Mouse (Mus musculus) forebrain, postnatal 0 days (tissue): Measurements from ENCODE around the gene Gm5431. TPM values are rescaled to one million over a fixed set of nuclear protein-coding genes. Genes with fewer than 3 reads are reported as not detected.

Experiments used
- ATAC-seq: fragments of 200-750 bp; cut with Nextera tagmentation; 2 replicates; pipeline ENCODE4 v1.8.0; 2017; ENCODE audit warnings: mild to moderate bottlenecking, moderate library complexity
- DNase-seq: peaks from one replicate; pipeline ENCODE4 v3.0.0-alpha.2; 2015
- H3K27ac ChIP-seq: fragments of 300-500 bp; sonication (generic); 2 replicates; pipeline ENCODE4 v1.5.1; 2014; ENCODE audit warnings: low read depth, mild to moderate bottlenecking, antibody characterized with exemption, low read length, moderate library complexity, mixed read lengths
- H3K27me3 ChIP-seq: fragments of 300-500 bp; sonication (generic); 2 replicates; pipeline ENCODE4 v1.6.1; 2014; ENCODE audit warnings: mild to moderate bottlenecking, low read length, mixed read lengths; ENCODE audit not compliant: insufficient read depth
- H3K36me3 ChIP-seq: fragments of 300-500 bp; sonication (generic); 2 replicates; pipeline ENCODE4 v1.6.1; 2014; ENCODE audit warnings: mild to moderate bottlenecking, moderate library complexity; ENCODE audit not compliant: insufficient read depth
- H3K4me1 ChIP-seq: fragments of 300-500 bp; sonication (generic); 2 replicates; pipeline ENCODE4 v1.6.1; 2014; ENCODE audit warnings: antibody characterized with exemption; ENCODE audit not compliant: insufficient read depth
- H3K4me2 ChIP-seq: fragments of 300-500 bp; sonication (generic); 2 replicates; pipeline ENCODE4 v1.6.1; 2014; ENCODE audit warnings: low read depth, mild to moderate bottlenecking, moderate library complexity
- H3K4me3 ChIP-seq: fragments of 300-500 bp; sonication (generic); 2 replicates; pipeline ENCODE4 v1.5.1; 2014; ENCODE audit warnings: low read depth, low read length, mixed read lengths
- H3K9ac ChIP-seq: fragments of 300-500 bp; sonication (generic); 2 replicates; pipeline ENCODE4 v1.6.1; 2014; ENCODE audit warnings: mild to moderate bottlenecking
- H3K9me3 ChIP-seq: fragments of 300-500 bp; sonication (generic); 2 replicates; pipeline ENCODE4 v1.6.1; 2016; ENCODE audit warnings: low read length
- CTCF ChIP-seq: sonication (generic); IDR thresholded peaks from 2 replicates; pipeline ENCODE4 v1.5.1; 2016; ENCODE audit warnings: antibody characterized with exemption, control low read depth, low read depth
- WGBS: fragments of 180-500 bp; shearing (Covaris S2); extraction: QIAGEN DNeasy Blood & Tissue Kit; methylation state at CpG from one replicate; pipeline ENCODE4 v1.1.7; 2014; 5-methylcytosine and 5-hydroxymethylcytosine counted together
- polyA plus RNA-seq: library from polyadenylated mRNA; unstranded; fragments of >200 nt; fragmentation: Nextera tagmentation; extraction: Ambion mirVana; gene quantifications from 2 replicates; pipeline ENCODE4 v1.2.1, GENCODE M21; 2015
- total RNA-seq: library from RNA; depleted of rRNA; stranded (reverse); fragments of >200 nt; gene quantifications from 2 replicates; pipeline ENCODE4 v1.2.3, GENCODE M21; 2014

Gm5431 gene
- total and polyA plus RNA-seq, 2 experiments from 2014 or later = 0.19 to 0.29 TPM

DNA sequence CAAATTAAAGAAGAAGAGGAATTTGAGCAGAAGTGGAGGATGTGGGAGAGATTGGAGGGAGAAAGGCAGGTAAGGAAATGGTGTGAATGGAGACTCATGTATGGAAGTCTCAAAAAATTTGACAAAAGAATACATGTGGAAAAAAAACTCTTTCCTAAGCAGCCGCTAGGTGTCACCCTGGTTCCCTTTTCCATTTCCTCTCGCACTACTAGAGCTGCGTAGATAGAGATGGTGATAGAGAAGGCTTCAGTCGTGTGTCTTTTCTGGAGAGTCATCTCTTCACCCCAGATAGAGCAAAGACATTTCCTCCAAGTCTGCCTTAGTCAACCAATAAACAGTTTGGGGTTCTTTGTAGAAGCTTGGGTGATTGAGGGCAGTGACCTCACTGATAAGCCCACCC is 27.5 kb downstream of the Gm5431 start:
- H3K4me3 ChIP-seq = no peak overlapping the region
- peak; percentile 81 for TF ChIP-seq CTCF
- ATAC-seq = peak; percentile 87
- H3K9me3 ChIP-seq = no peaks in the 10 kb centered on the region
- no peak overlapping the region for H3K9ac ChIP-seq
- WGBS = 1% methylated on average over 4 of the region's 4 CpGs
- H3K4me2 ChIP-seq = no peak overlapping the region
- no peak overlapping the region for H3K27ac ChIP-seq
- no peaks in the 10 kb centered on the region for H3K4me1 ChIP-seq
- H3K36me3 ChIP-seq = no peaks in the 10 kb centered on the region
- peak; percentile 78 for DNase-seq
- H3K27me3 ChIP-seq = no peaks in the 10 kb centered on the region

DNA sequence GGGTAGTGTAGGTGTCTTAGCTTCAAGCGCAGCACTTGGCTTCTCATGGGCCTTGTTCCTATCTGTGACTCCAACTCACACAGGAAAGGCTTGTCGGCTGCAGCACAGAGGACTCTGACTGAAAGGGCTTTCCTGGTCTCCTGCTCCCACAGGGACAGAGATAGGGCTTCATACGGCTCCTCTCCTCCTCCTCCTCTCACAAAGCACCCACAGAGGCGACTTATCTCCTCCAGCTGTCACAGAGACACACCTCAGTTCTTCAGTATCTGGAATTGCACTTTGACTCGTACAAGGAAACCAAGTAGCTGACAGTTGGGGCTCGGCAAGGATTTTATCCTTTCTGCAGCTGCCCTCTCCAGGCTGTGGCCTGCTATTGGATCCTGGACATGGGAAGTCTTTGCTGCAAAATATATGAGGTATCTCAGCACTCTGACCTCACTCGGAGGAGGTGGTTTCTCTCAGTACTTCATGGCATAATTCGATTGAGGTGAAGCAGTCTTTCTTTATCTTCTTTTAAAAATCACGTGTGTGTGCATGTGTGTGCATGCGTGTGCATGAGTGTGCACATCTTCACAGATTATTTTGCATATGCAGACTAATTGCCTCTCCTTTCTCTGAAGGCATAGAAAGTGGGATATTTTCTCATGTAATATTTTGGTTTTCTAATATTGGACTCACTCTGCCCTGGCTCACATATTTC is 28.3 kb downstream of the Gm5431 start:
- no peaks in the 10 kb centered on the region for H3K9me3 ChIP-seq
- DNase-seq (no peak), ATAC-seq (no peak)
- H3K27ac ChIP-seq = no peak overlapping the region
- no peaks in the 10 kb centered on the region for H3K36me3 ChIP-seq
- H3K9ac ChIP-seq = no peak overlapping the region
- no peak overlapping the region for H3K4me2 ChIP-seq
- no peaks in the 10 kb centered on the region for H3K27me3 ChIP-seq
- WGBS = 76% methylated on average over 10 of the region's 10 CpGs
- no peak for TF ChIP-seq CTCF
- no peaks in the 10 kb centered on the region for H3K4me1 ChIP-seq
- H3K4me3 ChIP-seq = no peak overlapping the region

GRCm38 (mm10) chr11:48872695-48873300 is 29.2 kb downstream of the Gm5431 start:
- Histone ChIP-seq H3K4me1 (no peaks in the 10 kb centered on the region), H3K4me3 (no peak overlapping the region), H3K27ac (no peak overlapping the region; the same call in 1 of the 2 replicates), H3K4me2 (no peak overlapping the region), H3K9ac (no peak overlapping the region), H3K9me3 (no peaks in the 10 kb centered on the region), H3K36me3 (no peaks in the 10 kb centered on the region), H3K27me3 (no peaks in the 10 kb centered on the region)
- 83% methylated on average over 7 of the region's 7 CpGs for WGBS
- no peak for ATAC-seq
- DNase-seq = no peak
- no peak for TF ChIP-seq CTCF

- peak overlapping the region; percentile 68 for H3K4me2 ChIP-seq
- H3K27me3 ChIP-seq = no peaks in the 10 kb centered on the region
- H3K36me3 ChIP-seq = no peaks in the 10 kb centered on the region
- peak overlapping the region; percentile 29; the same call in 1 of the 2 replicates for H3K27ac ChIP-seq
- no peaks in the 10 kb centered on the region for H3K4me1 ChIP-seq
- TF ChIP-seq CTCF = no peak
- H3K9ac ChIP-seq = peak overlapping the region; percentile 55
- peak; percentile 39 for ATAC-seq
- 10% methylated on average over 17 of the region's 17 CpGs for WGBS
- H3K4me3 ChIP-seq = peak overlapping the region; percentile 39
- no peaks in the 10 kb centered on the region for H3K9me3 ChIP-seq
- DNase-seq = no peak
Measured at GRCm38 (mm10) chr11:48871817-48872541, 30.0 kb downstream of the Gm5431 start.

DNA sequence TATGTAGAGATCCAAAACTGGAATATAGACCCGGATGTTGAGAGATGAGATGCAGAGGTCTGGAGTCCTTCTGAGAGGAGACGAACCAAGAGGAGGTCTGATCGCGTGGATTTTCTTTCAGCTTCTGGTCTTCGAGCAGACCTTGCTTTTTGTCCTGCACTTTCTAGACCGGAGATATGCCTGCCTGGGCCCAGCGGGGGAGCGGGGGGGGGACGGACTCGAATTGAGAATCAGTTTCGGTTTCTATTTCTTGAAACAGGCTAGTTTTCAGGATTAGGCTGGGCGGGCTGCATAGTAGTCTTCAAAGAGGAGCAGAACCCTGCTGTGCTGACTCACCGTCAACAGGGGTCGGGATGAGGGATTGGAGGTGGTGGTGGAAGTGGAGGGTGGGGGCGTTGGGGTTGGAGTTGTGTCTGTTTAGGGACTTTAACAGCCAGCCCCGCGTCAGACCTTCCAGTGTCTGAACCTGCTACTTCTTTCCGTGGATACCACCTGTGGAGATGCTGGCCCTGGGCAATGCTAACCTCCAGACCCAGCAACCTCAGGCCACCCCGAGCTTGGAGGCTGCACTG is 30.7 kb downstream of the Gm5431 start, which contains the start of gene Irgm1:
TSS of gene Irgm1 (minus strand) at position 483 of the 572 bp plus-strand sequence.
- peak; percentile 41 for DNase-seq
- WGBS = 2% methylated on average over 19 of the region's 19 CpGs
- TF ChIP-seq CTCF = no peak; the same call in 1 of the 2 replicates
- H3K27ac ChIP-seq = peak within 1 kb of the TSS; percentile 29; the same call in 1 of the 2 replicates
- H3K4me2 ChIP-seq = peak within 1 kb of the TSS; percentile 68
- H3K4me1 ChIP-seq = no peaks in the 10 kb centered on the region
- H3K4me3 ChIP-seq = peak within 1 kb of the TSS; percentile 39
- H3K9ac ChIP-seq = peak within 1 kb of the TSS; percentile 55
- no peaks in the 10 kb centered on the region for H3K27me3 ChIP-seq
- peak; percentile 49 for ATAC-seq
- H3K36me3 ChIP-seq = no peaks in the 10 kb centered on the region
- no peaks in the 10 kb centered on the region for H3K9me3 ChIP-seq

GRCm38 (mm10) chr11:48870781-48871180 is 31.2 kb downstream of the Gm5431 start:
- H3K9me3 ChIP-seq = no peaks in the 10 kb centered on the region
- WGBS = 39% methylated on average over 7 of the region's 7 CpGs
- DNase-seq (no peak), ATAC-seq (no peak)
- H3K4me1 ChIP-seq = no peaks in the 10 kb centered on the region
- peak overlapping the region; percentile 39 for H3K4me3 ChIP-seq
- H3K27ac ChIP-seq = no peak overlapping the region
- H3K27me3 ChIP-seq = no peaks in the 10 kb centered on the region
- TF ChIP-seq CTCF = no peak
- peak overlapping the region; percentile 55 for H3K9ac ChIP-seq
- no peaks in the 10 kb centered on the region for H3K36me3 ChIP-seq
- H3K4me2 ChIP-seq = peak overlapping the region; percentile 68
